Mouse (Mus musculus) thymus, postnatal 10 days (tissue): ENCODE measurements at regions not wholly inside any gene's neighbourhood (a gene's known extent, or its start where the extent isn't known, plus 50 kb on each side); places are given as distances from the start of the nearest gene placed in this dataset.

Source experiments
- DNase-seq, 2 experiments: peaks; one replicate each; pipeline ENCODE4 v3.0.0; 2021; ENCODE audit warnings: low spot score in 2 of 2

DNA sequence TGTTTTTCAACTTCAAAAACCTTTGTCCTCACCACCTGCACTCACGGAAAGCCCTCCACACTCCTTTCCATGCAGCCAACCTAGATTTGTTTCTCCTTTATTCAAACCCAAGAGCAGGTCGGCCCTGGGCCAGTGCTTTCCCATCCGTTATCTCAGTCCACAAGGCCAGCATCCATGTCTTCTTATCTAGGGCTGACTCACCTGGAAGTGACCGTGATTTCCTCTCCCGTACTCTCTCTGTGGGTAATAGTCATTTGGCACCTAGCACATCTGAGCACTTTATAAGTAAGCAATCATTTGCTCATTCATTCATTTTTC is 106.2 kb downstream of the Rassf10 start:
- DNase-seq = no peak

DNA sequence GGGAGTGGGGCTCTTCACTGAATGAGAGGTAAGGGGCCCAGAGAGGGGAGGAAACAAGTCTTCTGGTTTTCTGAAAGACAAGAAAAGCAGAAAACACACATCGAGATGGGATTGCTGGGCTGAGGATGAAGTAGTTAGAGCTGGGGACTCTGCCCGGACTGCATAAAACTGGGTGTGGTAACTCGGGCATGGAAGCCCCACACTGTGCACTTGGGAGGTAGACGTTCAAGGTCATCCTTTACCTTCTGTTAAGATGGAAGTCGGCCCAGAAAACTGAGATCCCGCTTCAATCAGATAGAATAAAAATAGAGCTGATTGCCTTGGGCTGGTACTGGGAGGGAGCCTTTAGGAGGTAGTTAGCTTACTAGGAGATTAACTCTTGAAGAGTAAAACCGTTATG is 107.2 kb downstream of the Rassf10 start:
- no peak for DNase-seq

DNA sequence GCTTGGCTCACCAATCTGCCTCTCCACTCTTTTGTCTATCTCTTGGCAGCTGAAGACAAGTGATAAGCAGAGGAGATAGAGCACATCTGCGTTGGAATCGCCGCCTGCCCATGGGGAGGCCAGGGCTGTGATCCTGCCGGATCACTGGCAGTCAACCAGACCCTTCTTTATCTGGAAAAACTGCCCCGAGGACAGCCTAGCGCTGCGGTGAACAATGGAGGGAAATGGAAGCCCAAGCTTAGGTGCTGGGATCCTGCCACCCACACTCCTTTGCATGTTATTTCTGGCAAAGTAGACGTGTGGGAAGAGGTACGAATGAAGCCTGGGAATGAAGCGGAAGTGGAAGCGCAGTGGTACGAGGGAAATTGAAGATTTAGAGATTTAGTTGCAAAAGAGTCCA is 112.8 kb downstream of the Rassf10 start:
- no peak for DNase-seq

DNA sequence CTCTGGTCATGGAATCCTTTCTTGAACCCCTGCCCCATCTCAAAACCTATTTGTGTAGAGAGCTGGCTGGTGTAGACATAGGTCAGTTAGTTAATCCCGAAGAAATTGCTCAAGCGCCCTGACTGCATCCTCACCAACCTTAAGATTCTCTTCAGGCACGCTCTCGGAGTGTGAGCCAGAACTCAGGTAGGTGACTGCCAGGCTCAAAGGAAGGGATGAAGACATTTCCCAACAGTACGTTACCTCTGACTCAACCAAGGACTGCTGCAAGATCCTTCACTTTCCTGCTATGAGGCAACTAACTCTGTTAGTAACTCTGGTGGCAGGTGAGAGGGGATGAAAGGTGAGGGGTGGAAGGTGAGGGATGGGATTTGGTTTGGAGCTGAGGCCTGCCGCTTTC is 114.5 kb downstream of the Rassf10 start:
- DNase-seq = no peak

DNA sequence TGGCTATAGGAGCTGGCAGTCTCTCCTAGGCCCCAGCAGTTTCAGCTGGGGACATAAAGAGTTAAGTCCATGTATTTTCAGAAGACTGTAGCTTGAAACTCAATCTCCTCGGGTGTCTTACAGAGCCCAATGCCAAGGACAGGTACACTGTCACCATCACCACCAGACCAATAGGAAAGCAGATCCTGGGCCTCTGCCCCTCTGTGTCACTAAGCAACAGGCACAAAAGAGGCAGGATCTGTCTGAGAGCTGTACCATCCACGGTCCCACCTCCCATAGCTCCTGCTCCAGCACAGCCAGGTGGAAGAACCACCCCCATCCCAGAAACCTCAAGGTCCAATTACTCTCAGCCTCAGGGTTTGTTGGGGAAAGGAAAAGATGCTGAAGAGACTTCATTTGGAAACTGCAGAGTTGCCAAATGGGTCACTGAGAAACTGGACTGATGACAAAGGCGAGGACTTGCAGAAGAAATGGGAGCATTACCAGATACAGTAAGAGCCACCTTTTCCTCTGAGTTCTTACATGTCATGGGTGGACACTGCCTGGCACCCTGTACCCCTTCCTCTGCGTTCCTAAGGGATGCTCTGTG is 115.7 kb downstream of the Rassf10 start:
- DNase-seq = no peak

DNA sequence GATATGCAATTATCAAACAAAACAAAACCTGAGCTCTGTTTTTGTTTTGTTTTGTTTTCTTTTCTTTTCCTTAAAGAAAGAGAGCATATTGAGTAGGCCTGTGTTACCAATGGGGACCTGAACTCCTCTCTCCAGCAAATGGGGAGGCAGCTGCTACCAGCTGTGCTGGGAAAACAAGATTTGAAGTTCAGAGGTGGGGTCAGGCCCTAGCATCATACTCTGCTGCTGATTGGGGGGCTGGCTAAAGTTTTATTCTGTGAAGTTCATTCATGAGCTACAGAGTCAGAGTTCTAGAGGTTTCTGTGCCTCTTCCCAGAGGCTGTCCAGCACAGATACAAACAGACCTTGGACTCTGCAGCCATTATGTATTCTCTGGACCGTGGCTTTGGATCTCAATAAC is 117.7 kb downstream of the Rassf10 start:
- DNase-seq = no peak

DNA sequence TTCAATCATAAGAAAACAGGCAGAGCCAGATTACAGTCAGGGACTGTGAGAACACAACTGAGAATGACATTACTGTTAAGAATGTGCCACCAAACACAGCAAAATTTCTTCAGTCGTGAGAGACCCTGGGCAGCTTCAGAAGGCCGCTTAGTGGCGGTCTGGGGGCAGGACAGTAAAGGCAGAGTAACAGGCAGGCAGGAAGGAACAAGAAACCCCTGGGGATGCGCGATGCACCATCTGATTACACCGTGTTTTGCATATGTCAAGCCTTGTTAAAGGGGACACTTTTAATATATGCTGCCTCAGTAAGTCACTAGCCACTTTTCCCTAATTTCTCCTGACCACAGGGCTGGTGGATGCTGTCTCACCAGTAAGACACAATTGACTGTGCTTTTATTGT is 120.0 kb downstream of the Rassf10 start:
- no peak for DNase-seq

DNA sequence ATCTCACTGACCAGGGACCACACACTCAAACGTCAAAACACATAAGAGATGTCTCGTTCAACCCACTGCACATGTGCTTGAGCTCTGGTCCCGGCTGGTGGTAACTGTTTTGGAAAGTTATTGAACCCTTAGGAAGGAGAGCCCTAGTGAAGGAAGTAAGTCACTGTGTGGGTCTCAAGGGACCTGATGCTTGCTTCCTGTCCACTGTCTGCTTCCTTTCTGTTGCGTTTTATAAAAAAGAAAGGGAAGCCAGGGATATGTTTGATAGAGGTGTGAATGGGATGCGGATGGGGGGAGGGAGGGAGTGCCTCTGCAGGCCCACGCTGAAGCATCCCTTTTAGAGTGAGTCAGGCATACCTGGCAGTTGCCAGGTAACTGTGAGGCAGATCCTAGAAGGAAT is 121.6 kb downstream of the Rassf10 start:
- DNase-seq = no peak

DNA sequence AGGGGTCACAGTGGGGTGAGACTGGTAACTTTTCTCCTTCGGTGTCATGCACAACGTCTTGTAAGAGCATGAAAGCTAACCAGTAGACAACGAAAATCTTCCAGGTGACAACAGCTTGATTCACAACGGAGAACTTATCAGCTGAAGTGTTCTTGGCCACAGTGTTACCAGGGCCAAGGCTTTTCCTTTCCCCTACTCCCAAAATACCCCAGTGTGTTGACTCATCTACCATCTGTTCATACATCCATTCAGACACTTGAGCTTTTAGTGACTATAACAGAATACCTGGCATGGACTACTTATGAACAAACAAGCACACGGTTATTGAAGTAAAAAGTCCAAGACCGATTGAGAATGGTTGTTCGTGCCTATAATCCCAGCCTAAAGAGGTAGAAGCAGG is 122.5 kb downstream of the Rassf10 start:
- no peak for DNase-seq

DNA sequence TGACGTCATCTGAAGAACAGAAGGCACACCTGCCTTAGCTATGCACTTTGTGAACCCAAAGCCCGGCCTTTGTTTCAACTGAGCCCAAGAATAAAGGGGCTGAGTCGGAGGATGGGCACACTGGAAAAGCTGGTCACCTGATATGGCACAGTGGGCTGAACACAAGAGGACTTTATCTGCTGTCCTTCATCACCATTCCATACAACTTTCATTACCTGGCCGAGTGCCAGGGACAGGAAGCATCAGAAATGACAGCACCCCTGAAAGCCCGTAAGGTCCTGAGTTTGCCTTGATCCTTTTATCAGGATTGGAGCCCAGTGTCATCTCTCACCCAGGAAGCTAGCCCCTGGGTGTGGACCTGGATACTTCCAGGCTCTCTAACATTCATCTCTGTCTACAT is 126.1 kb upstream of the Arntl start:
- DNase-seq = no peak

DNA sequence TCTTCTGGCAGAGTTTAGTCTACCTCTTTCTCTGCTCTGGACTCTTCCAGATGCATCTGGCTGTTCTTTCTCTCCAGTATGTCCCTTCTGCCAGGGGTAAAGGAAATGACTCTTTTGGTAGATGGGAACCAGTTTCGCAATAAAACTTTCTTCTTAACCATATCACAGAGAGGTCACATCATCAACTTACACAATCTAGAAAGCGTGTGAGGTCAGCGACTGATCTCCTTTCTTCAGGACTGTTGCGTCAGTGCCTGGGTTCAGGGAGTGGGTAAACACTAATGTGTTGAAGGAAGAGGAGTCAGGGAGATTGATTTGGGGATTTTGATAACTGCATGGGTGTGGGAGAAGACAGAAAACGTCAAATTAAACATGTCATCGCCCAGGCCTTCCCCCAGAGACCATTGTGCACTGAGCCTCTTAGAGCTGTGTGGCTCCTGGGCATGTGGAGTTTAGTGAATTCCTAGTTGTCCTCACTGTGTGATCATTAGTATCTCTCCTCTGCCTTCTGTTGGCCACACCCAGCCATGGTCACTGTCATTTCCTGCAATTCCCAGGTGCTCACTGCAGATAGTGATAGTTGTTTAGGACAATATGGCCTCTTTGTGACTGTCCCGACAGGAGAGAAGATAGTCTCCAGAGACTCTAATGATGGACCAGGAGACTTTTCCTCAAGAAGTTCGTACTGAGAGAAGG is 122.2 kb upstream of the Arntl start:
- DNase-seq = no peak

DNA sequence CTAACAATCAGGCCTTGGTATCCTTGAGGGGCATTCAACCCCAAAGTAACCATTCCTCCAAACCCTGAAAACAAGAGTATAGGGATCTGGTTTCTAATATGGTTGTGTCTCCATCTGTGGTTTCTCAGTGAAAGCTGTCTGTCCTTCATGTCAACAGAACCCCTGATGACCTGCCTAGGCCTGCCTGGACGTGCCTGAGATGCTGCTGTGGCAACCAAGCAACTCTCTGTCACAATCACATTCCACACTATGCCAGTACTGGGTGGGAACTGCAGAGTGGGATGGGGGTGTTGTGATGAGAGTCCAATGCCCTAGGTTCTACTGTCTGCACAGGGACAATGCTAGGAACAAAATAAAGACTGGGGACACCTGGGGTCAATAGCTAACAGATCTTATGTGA is 121.1 kb upstream of the Arntl start:
- DNase-seq = no peak

DNA sequence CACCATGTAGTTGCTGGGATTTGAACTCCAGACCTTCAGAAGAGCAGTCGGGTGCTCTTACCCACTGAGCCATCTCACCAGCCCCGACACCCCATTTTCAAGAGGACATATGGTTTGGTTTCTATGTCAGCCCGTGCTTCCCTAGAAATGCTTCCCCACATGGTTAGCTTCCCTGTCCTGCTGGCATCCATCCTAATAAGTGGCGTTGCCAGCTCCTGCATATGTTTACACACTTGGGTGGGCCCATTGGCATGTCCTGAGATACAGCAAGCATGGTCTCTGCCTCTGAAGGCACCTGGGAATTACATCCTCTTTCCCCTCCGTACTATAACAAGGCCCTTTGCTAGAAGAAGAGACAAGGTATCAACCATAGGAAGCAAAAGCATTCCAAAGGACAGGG is 119.6 kb upstream of the Arntl start:
- no peak for DNase-seq

DNA sequence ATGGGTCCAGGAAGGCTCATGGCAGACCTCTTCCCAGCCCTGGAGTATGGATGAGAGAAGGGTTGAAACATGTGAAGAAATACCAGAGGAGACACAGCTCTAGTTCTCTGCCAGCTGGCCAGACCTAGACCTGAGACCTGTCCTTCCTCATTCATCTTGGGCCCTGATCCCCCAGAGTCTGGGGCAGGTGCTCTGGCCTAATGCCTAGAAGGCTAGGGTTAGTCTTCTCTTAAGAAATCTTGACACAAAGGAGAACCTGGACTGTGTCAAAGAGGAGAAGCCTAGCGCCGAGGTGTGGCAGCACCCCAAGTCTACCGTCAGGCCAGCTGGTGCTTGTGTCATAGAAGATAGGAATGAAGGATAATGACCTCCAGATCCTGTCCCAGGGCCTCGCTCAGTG is 118.2 kb upstream of the Arntl start:
- DNase-seq = no peak

DNA sequence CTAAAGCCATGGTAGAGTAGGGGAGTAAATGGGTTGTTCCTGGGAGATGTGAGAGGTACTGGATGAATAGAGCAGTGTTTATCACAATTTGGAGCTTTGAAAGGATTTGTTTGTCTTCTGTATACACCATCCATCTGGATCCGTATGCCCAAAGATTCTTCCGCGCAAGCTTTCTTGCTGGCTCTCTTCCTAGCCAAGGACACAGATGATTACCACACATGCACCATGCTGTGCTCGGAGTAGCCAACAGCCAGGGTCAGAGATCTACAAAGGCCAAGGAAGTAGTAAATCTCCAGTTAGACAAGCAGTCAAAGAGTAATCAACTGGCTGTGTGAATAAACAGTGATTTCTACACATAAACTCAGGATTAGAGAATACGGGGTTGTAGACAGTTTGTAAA is 113.3 kb upstream of the Arntl start:
- DNase-seq = no peak

DNA sequence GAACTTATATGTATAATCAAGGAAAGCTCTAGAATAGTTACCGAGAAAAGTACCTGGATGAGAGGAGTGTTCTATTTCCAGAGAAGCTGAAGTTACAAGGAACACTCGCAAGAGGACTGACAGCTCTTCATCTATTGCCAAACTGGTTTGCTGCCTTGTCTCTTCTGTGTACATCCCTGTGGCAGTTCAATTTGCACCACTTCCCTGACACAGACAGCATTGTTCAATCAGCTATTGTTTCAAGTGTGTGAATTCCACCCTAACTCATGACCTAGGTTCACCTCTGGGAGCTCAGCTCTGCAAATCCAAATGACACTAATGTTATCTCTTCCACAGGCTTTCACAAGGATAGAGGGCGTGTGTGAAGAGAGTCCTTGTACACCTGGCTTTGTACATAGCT is 112.2 kb upstream of the Arntl start:
- DNase-seq = no peak

DNA sequence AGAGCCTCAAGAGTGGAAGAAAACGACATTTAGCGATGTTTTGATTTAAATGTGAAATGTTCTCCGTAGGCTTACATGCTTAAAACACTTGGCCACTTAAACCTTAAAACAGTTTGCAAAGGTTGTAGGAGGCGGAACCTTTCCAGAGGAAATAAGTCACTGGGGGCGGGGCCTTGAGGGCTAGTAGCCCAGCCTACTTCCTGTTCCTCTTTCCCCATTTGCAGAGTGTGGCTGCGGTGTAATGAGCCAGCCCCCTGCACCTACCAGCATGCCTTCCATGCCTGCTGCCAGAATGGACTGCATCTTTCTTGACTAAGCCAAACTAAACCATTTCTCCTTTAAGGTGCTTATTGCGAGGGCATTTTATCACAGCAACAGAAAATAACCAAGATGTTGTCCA is 103.0 kb upstream of the Arntl start:
- DNase-seq = no peak

DNA sequence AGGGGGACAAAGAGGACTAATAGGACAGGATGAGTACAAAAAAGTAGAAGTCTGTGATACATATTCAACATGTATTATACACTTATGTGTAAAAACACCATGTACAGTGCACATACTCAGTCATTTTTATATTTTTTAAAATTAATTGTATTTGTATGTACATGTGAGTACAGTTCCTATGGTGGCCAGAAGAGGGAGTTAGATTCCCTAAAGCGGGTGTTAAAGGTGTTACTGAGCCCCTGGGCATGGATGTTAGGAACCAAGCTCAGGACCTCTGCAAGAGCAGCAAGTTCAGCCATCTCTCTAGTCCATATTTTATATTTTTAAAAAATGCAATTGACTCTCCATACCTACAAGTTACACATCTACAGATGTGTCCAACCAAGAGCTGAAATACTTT is 101.9 kb upstream of the Arntl start:
- DNase-seq = no peak

DNA sequence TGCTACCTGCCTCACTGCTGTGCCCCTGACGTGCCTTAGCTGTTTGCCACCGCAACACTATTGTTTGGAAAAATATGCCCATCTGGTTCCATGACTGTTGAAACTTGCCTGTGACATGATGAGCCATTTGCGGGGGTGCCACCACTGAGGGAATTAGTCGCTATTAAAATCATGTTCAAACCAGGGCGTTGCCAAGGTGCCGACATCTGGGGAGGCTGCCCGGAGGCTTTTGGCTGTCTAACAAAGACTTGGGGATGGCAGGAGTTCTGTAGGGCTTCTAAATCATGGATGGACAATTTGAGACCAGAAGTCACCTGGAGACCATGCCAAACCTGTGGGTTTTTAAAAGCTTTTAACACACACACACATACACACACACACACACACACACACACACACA is 100.5 kb upstream of the Arntl start:
- no peak for DNase-seq

DNA sequence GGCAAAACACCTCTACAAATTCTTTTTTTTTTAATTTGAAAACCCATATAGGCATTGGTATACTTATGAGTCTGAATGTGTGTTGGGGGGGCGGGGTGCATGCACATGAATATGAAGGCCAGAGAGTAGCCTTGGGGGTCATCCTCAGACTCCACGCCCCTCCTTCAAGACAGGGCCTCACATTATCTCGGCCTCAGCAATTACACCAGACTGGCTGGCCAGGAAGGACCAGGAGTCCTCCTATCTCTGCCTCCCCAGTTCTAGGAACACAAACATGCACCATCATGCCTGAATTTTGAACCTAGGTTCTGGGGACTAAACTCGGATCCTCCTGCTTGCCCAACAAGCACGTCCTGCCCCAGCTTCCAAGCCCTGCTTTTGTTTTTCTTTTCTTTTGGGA is 99.3 kb upstream of the Arntl start:
- no peak for DNase-seq

DNA sequence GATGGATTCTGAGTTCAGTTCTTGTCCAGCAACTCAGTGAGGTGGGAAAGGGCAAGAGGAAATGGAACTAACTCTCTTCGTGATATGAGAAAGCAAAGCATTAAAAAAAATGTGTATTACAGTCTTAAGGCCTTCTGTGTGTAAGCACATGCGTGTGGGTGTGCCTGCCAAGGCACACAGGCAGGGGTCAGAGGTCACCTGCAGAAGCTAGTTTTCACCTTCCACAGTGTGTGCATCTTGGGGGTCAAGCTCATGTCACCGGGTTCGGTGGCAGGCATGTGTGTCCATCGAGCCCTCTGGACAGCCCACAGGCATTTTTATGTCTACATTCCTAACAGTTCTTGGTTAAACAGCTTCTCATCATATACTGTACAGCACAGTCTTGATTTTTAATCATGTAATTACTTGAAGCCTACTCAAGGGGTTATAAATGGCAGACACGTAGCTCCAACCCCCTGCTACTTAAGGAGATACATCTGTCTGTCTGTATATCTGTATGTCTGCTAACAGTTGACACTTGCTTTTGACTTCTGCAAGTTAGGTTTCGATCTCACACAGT is 98.7 kb upstream of the Arntl start:
- DNase-seq = no peak

DNA sequence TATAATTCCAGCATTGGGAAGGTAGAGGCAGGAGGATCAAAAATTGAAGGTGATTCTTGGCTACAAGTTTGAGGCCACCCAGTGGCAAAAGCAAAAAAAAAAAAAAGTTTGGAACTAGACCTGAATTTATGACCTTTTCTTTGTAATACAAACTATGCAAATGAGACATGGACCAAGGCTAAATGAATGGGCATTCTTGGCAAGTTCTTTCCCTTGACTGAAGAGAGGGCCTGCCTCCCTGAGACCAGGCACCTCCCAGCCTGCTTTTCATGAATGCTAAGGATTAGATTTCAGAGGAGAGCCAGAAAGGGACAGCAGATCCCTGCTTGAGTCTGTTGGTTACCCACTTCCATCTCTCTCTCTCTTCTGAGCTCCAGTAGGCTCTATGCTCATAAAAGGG is 97.8 kb upstream of the Arntl start:
- DNase-seq = no peak

DNA sequence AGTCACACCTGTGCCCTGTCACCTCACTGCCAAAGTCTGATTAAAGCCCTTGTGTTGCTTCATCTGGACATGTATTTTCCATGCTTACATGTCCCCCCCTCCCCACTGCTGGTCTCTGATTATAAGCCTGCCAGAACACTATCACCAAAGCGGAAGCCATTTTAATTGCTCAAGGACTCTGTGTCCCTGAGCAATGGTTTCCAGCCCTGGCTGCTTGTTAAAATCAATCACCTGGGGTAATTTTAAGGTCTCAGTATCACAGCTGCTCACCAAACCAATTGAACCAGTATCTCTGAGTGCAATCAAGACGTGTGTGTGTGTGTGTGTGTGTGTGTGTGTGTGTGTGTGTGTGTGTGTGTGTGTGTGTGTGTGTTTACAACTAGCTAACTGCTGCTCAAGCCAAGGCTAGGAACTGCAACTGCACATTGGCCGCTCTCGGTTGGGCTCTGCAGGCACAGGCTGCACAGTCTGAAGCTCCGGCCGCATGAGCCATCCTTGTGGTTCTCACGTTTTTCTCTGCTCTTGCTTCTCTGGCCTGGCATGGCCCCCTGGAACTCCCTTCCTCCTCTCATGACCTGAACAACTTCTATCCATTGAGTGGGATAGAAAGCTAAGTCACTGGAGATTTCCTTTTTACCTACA is 96.3 kb upstream of the Arntl start:
- DNase-seq = no peak
